12 mouse cellular contexts compared by ENCODE assay signal in genomic region chr3:141469338-141469737, GRCm38 (mm10). TPM values are rescaled to one million over a fixed set of nuclear protein-coding genes. Genes with fewer than 3 reads are reported as not detected.
A peak's percentile ranks its signal among the peaks of the same experiment; 100 is the strongest.
DNase-seq lines count a peak whose midpoint lies in the region; ATAC-seq and TF ChIP-seq lines count a peak whose summit lies in the region.
"Had no signal": no experiment of that assay in that cellular context is flagged by ENCODE, and none has a peak within 500 bp of the region (broad histone marks: within the 10 kb centered on the region; RNA-seq: fewer than 3 reads in every experiment).

No protein-coding gene starts in this region.

- peak; percentile 79 for TF ChIP-seq CTCF in layer of hippocampus, adult 2 months (conservative IDR thresholded peaks at IDR 0.05)

- H3K9me3 ChIP-seq in limb, embryonic 14.5 days (ENCODE audit: control insufficient read depth, low read length), result no peaks in the 10 kb centered on the region
- H3K9me3 ChIP-seq: forebrain, embryonic 10.5 days; heart, embryonic 10.5 days; stomach, embryonic 15.5 days had no signal

- H3K27ac ChIP-seq in layer of hippocampus, adult 2 months, result peak overlapping the region; percentile 11; the same call in 1 of the 2 replicates
- no peak overlapping the region for H3K27ac ChIP-seq in limb, embryonic 14.5 days (replicated peaks; ENCODE audit: low read depth, low read length)
- H3K27ac ChIP-seq: forebrain, embryonic 10.5 days; heart, embryonic 10.5 days; liver, embryonic 14.5 days; stomach, embryonic 15.5 days had no signal

- H3K4me2 ChIP-seq in limb, embryonic 14.5 days (replicated peaks; ENCODE audit: low read depth, low read length, severe bottlenecking), result peak overlapping the region; percentile 72; the same call in 1 of the 2 replicates
- H3K4me2 ChIP-seq: stomach, embryonic 15.5 days had no signal

- no peak for ATAC-seq in limb, embryonic 14.5 days (ENCODE audit: low FRiP score, low read depth)
- ATAC-seq in monocyte, adult 5-6 weeks (replicated peaks; ENCODE audit: insufficient number of reproducible peaks, low FRiP score, low TSS enrichment, poor library complexity, severe bottlenecking), result no peak

- H3K36me3 ChIP-seq in limb, embryonic 14.5 days (ENCODE audit: control insufficient read depth, insufficient read depth, low read length), result no peaks in the 10 kb centered on the region
- H3K36me3 ChIP-seq: forebrain, embryonic 10.5 days; heart, embryonic 10.5 days; stomach, embryonic 15.5 days had no signal

- WGBS in limb, embryonic 14.5 days, result 32% methylated on average over 2 of the region's 2 CpGs

- no peak for TF ChIP-seq POLR2A in limb, embryonic 14.5 days (IDR thresholded peaks at IDR 0.05; ENCODE audit: borderline replicate concordance, extremely low read depth, insufficient read depth, insufficient read length)

- peaks cover 12% of the 10 kb centered on the region; the same call in 1 of the 2 replicates for H3K4me1 ChIP-seq in limb, embryonic 14.5 days (ENCODE audit: control insufficient read depth, insufficient read depth, low read length)

- H3K9ac ChIP-seq in limb, embryonic 14.5 days (ENCODE audit: low read depth, low read length, severe bottlenecking), result no peak overlapping the region
- H3K9ac ChIP-seq: liver, embryonic 14.5 days; stomach, embryonic 15.5 days had no signal

- H3K4me3 ChIP-seq in layer of hippocampus, adult 2 months, result no peak overlapping the region; the same call in 1 of the 2 replicates
- H3K4me3 ChIP-seq in limb, embryonic 14.5 days (replicated peaks; ENCODE audit: low read length), result no peak overlapping the region
- H3K4me3 ChIP-seq: forebrain, embryonic 10.5 days; heart, embryonic 10.5 days; stomach, embryonic 15.5 days had no signal

- H3K27me3 ChIP-seq in limb, embryonic 14.5 days (ENCODE audit: control insufficient read depth, insufficient read depth, low read length), result no peaks in the 10 kb centered on the region

- peak; percentile 24 for DNase-seq in cerebellum, adult 11-12 months
- no peak for DNase-seq in cerebellum, postnatal 4 days (ENCODE audit: low spot score in 2 of 2)
- DNase-seq in layer of hippocampus, adult 2 months (ENCODE audit: low spot score in 2 of 2), result peak in 1 of 2 experiments; percentile 15
- DNase-seq in layer of hippocampus, postnatal 25 days (ENCODE audit: extremely low spot score in 1 of 2, low spot score in 1 of 2), result no peak
- DNase-seq in cerebellum, adult 9-10 months, result peak; percentile 58
- no peak for DNase-seq in limb, embryonic 14.5 days (ENCODE audit: low spot score)
- no peak for DNase-seq in spleen, adult 12 weeks (ENCODE audit: low spot score)

RNA-seq across cellular contexts. Expression of gene Unc5c, which starts 4.3 kb away (rescaled TPM):
- total RNA-seq in layer of hippocampus, adult 2 months (2021), result 10 to 100 TPM; 45.5 to 45.8 TPM
- total RNA-seq in layer of hippocampus, postnatal 25 days (2021), result 10 to 100 TPM; 36.8 to 48.3 TPM
- polyA plus RNA-seq in limb, embryonic 14.5 days (2012; rRNA removed), result 11.9 and 15.4 TPM in 2 replicates
- polyA plus RNA-seq in limb, embryonic 14.5 days (2014; fragmentation: Nextera tagmentation; extraction: Ambion mirVana), result 12.5 and 20.8 TPM in 2 replicates
- 0.85 to 2.8 TPM in 2 of 3 replicates, not detected in the other for total RNA-seq in monocyte, adult 5-6 weeks (2017)

Comparison
In these comparisons a context has a peak if more than half of its experiments do, and no peak if none do; other contexts are left out.
1. DNase-seq: peak in cerebellum, adult 11-12 months (single experiment) and cerebellum, adult 9-10 months (single experiment); none in cerebellum, postnatal 4 days (0 of 2), layer of hippocampus, postnatal 25 days (0 of 2), limb, embryonic 14.5 days (single experiment) and spleen, adult 12 weeks (single experiment).
2. RNA of gene Unc5c, which starts 4.3 kb away (total RNA-seq): 36.8 to 48.3 TPM in layer of hippocampus, postnatal 25 days and 45.5 to 45.8 TPM in layer of hippocampus, adult 2 months; 0.85 to 2.8 TPM in monocyte, adult 5-6 weeks; every median in the first group is over 10 times any median in the second.